Mouse (Mus musculus): ENCODE measurements around the gene Rap1gap2.
"Not testable (repeated sequence)": the region's sequence is repeated elsewhere in the genome, so short reads cannot be mapped to it uniquely, and the experiment has no call there.

The Rap1gap2 gene

DNA sequence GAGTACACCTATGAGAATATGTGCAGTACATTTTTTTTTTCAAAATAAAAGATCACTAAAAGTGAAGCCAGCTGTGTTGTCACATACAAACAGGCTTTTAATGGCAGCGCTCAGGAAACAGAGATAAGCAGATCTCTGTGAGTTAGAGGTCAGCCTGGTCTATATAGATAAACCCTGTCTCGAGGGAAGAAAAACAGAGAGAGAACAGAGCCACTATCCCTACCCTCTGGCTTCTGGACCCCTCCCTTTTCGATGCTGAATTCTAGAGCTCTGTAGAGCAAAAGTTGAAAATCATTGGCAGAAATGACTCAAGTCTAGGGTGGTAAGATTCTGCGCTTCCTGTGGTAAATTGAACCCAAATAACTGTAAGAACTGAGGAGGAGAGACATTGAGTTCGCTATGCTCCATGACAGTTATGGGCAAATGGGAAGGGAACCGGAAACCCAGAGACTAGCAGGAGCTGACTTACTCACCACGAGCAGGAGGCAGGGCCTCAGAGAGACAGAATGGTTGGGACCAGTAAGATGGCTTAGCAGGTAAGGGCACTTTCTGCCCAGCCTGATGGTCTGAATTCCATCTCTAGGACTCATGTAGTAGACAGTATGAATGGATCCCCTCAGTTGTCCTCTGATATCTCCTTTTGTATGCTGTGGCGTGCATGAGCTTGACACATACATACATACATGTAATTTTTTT, 11.4 kb upstream of the Rap1gap2 start:
- no peak for DNase-seq (ENCODE audit: low read depth, low spot score)

- no peak for DNase-seq (ENCODE audit: low read depth, low spot score)
These were observed 9.2 kb upstream of the Rap1gap2 start for GRCm38 (mm10) chr11:74619956-74620300.

DNA sequence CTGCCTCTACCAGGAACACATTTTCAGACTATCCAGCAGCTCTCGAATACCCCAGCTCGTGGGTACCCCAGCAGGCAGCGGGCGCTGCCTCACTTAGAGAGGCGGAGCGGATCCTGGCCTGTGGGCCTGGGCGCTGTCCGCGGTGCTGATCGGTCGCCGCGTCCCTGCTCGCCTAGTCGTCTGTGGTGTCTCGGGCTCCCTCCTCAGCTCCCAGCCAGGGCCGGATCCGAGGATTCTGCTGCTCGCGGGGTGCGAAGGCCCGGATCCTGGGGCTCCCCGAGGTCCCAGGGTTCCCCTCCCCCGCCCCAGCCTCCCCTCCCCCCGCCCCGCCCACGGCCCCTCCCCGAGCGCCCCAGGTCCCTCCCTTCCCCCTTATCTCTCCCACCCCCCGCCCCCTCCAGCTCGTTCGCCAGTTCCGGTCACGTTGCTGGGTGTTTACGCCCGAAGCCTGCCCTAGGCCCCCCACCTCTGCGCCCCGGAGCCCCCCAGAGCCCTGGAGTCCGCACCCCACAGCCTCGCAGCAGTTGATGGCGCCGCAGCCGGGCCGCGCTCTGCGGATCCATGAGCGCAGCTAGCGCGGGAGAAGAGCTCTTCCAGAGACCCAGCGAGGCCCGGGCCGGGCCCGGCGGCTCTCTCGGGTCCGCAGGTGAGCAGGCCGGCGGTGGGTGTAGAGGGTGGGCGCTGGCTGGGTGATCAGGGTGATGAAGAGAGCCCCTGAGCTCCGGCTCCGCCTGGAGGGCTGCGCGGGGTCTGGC, 8.7 kb upstream of the Rap1gap2 start, which contains the start of gene Ccdc92b:
TSS of gene Ccdc92b (plus strand) at position 405 of the 755 bp plus-strand sequence.
- DNase-seq (ENCODE audit: low read depth, low spot score) = peak; percentile 92

DNA sequence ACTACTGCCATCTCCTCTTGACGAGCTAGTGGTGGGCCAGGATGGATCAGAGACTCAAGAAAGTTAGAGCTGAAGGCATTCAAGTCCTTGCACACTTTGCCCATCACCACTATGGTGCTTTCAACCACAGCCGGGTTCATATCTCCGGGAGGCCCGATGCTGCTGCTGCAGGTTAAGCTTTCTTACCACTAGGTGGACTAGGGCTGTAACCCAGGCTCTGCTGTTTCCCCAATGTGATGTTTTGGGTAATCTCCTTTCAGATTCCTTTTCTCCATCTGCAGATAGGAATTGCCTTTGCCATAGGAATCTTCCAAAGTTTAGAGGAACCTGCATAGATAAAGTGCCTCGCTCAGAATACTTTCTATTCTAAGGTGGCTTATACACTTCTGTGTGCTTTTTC, 4.9 kb upstream of the Rap1gap2 start:
- no peak for DNase-seq (ENCODE audit: low read depth, low spot score)

DNA sequence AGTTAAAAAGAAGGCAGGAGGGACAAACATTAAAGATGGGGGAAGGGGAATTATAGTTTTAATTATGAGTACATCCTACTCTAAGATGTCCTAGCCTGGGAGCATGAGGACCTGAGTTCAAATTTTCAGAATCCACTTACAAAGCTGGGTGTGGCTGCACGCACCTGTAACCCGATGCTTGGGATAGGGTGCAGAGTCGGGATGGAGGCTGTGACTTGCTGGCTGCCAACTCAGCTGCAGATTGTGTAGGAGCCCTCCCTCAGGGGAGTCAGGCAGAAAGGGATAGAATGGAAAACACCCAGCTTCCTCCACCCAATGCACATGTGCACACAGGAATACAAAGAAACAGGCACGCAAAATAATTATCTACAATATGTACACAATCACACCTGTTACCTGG, 2.7 kb upstream of the Rap1gap2 start:
- DNase-seq (ENCODE audit: low read depth, low spot score) = no peak

DNA sequence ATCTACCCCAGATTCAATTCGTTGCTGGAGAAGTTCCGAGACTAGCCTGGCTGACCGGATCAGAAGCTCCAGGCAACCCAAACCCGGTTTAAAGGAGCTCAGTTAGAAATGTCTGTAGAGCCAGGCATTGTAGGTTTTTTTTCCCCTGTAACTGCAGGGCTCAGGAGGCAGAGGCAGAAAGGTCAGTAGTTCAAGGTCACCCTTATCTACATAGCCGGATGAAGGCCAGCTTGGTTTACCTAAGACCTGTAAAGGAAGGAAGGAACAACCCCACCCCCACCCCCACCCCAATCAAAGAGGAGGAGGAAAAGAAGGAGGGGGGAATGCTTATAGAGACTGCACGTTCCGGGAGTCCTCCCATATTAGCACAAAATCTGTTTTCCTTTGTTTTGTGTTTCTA, 722 bp upstream of the Rap1gap2 start:
- no peak for DNase-seq (ENCODE audit: low read depth, low spot score)

DNA sequence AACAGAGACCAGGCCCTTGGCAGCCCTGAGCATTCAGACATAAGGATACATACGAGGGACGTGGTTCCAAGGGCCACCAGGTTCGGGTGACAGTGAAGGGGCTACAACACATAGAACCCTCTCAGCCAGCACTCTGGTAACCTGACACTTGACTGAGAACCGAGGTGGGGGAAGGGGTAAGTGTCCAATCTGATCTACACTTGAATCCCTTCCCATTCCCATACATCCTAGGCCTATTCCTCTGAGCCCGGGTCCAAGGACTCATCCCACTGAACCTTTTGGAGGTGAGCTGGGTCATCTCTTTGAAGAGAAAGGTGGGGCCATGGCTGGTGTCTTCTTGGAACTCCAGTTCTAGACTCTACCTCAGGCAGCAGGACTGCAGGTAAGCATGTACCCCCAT, 647 bp downstream of the Rap1gap2 start:
- no peak for DNase-seq (ENCODE audit: low read depth, low spot score)

DNA sequence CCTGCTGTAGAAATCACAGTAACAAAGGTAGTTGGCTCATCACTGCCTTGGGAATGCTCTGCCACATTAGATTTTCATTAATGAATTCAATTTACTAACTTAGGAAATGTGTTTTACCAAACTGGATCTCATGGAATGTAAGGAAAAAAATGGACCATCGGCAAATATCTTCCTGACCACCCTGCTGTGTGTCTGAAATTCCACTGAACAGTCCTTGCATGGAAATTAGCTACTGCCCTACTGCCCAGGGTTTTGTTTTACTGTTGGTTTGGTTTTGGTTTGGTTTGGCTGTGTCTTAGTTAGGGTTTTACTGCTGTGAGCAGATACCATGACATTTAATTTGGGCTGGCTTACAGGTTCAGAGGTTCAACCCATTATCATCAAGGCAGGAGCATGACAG, 8.4 kb downstream of the Rap1gap2 start:
- no peak for DNase-seq (ENCODE audit: low read depth, low spot score)

GRCm38 (mm10) chr11:74597990-74598337, 12.8 kb downstream of the Rap1gap2 start:
- no peak for DNase-seq (ENCODE audit: low read depth, low spot score)

- DNase-seq (ENCODE audit: low read depth, low spot score) = no peak
These were observed 13.3 kb downstream of the Rap1gap2 start for GRCm38 (mm10) chr11:74597283-74597989.

DNA sequence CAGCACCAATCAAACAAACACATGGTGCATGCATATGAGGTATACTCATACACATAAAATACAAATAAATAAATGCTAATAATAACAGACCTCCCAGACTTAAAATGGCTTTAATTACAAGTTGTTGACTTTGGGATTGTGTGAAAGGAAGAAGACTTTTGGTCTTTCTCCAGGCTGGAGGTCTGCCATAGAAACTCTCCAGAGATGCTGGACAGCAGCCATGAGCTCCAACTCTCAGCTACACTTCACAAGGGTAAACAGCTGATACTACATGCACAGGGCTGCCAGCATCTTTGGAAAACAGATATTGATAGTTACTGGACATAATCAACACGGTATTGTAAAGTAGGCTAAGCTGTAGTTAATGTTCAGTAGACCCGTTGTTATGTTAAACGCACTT, 18.5 kb downstream of the Rap1gap2 start:
- DNase-seq (ENCODE audit: low read depth, low spot score) = no peak

GRCm38 (mm10) chr11:74590691-74591090, 20.0 kb downstream of the Rap1gap2 start:
- no peak for DNase-seq (ENCODE audit: low read depth, low spot score)

DNA sequence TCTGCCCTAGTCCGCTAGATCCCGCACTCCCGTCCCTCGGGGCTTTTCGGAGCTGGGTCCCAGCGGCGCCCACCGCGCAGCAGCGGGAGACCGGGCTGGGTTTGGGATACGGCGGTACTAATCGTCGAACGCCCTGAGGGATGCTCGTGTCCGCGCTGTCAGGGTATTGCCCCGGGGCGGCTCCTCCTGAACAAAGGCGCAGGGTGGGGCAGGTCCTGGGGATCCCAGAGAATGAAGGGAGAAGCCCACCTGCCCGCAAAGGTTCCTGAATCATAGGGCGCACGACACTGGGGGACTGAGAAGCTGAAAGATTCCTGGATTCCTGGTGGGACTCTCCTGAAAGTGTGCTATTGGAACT, 20.5 kb downstream of the Rap1gap2 start:
- DNase-seq (ENCODE audit: low read depth, low spot score) = no peak

GRCm38 (mm10) chr11:74589401-74590238, 21.1 kb downstream of the Rap1gap2 start:
- DNase-seq (ENCODE audit: low read depth, low spot score) = peak; percentile 33

DNA sequence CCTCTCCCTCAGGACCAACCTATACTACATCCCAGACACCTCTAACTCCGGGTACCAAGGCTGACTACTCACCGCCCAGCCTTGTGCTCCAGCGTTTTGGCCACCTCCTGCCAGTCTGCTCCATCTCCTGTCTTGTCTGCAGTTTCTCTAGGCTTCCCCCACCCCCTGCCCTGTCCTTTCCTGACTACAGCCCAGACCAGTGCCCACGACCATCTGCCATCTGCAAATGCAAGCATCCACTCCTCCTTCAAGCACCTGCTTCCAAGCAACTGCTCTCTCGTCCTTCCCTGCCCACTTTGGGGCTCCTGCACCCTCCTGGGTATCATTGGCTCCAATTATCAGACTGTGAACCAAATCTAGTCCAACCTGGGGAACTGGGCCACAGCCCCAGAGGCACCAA, 24.3 kb downstream of the Rap1gap2 start:
- DNase-seq (ENCODE audit: low read depth, low spot score) = no peak

GRCm38 (mm10) chr11:74584946-74585723, 25.6 kb downstream of the Rap1gap2 start:
- peak; percentile 55 for DNase-seq (ENCODE audit: low read depth, low spot score)

- DNase-seq (ENCODE audit: low read depth, low spot score) = no peak
These were observed 26.8 kb downstream of the Rap1gap2 start for GRCm38 (mm10) chr11:74583824-74584349.

GRCm38 (mm10) chr11:74582464-74582863, 28.3 kb downstream of the Rap1gap2 start:
- no peak for DNase-seq (ENCODE audit: low read depth, low spot score)

GRCm38 (mm10) chr11:74581333-74581732, 29.4 kb downstream of the Rap1gap2 start:
- DNase-seq (ENCODE audit: low read depth, low spot score) = not testable (repeated sequence)

DNA sequence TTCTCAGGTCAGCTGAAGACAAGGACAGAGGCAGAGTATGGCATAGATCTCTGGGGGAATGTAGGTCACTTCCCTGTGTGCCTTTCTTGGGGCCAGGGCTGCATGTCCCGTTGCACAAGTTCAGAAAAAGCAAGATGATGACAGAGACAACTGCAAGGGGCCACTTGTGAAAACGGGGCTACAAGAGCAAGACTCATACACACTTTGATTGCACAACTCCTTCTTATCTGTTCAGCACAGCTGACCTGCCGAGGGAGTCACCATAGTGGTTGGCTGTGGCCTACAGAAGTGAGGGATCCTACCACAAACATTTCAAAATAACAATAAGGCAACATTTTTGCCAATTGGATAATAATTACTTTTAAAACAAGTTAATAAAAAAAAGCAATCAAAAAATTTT, 33.6 kb downstream of the Rap1gap2 start:
- DNase-seq (ENCODE audit: low read depth, low spot score) = no peak

DNA sequence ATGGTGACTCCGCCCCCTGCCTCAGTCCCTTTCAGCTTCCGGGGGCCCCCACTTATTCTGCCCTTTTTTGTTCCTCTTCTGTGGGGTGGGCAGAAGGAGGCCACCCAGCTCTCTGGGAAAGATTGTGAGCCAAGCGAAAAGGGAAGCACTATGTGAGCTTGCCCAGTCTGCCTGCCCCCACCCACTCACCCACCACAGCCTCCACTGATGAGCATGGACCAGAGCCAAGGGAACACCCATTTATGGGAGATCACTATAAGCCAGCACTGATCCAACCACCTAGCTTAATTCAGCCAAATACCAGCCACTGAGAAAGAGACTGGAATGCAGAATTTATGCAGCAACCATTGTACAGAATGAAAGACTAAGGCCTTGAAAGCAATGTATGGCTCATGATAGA, 34.8 kb downstream of the Rap1gap2 start:
- DNase-seq (ENCODE audit: low read depth, low spot score) = no peak

All from mesoderm, embryonic 11.5 days (tissue).